Mouse (Mus musculus) kidney, adult 2 months (tissue): ENCODE data around the gene Ube2o. TPM values are rescaled to one million over a fixed set of nuclear protein-coding genes. Genes with fewer than 3 reads are reported as not detected.
"Not testable (repeated sequence)": the region's sequence is repeated elsewhere in the genome, so short reads cannot be mapped to it uniquely, and the experiment has no call there.

Source experiments
- DNase-seq: peaks from one replicate; pipeline ENCODE4 v3.0.0; 2021
- H3K27ac ChIP-seq: fragments of 200-500 bp; 2 replicates; pipeline ENCODE4 v1.5.1; 2012; ENCODE audit warnings: low read depth, low read length, control low read depth, inconsistent platforms; ENCODE audit not compliant: insufficient read depth
- H3K27me3 ChIP-seq: fragments of 200-500 bp; replicated peaks from 2 replicates; pipeline ENCODE4 v1.6.1; 2012; ENCODE audit warnings: mild to moderate bottlenecking, moderate library complexity, low read length, inconsistent platforms; ENCODE audit not compliant: control insufficient read depth, insufficient read depth
- H3K36me3 ChIP-seq: fragments of 200-500 bp; 2 replicates; pipeline ENCODE4 v1.6.1; 2012; ENCODE audit warnings: mild to moderate bottlenecking, moderate library complexity, low read length, inconsistent platforms; ENCODE audit not compliant: control insufficient read depth, insufficient read depth
- H3K4me1 ChIP-seq: fragments of 200-500 bp; 2 replicates; pipeline ENCODE4 v1.6.1; 2011; ENCODE audit warnings: low read length; ENCODE audit not compliant: control insufficient read depth, insufficient read depth
- H3K4me3 ChIP-seq: fragments of 200-500 bp; 2 replicates; pipeline ENCODE4 v1.5.1; 2011; ENCODE audit warnings: mild to moderate bottlenecking, low read depth, low read length, control low read depth; ENCODE audit not compliant: insufficient read depth
- CTCF ChIP-seq: fragments of 200-500 bp; conservative IDR thresholded peaks from 2 replicates; pipeline ENCODE4 v1.5.1; 2011; ENCODE audit warnings: low read depth, mild to moderate bottlenecking, control low read depth, low read length, moderate library complexity, mixed read lengths; ENCODE audit not compliant: insufficient read depth, insufficient read length
- POLR2A ChIP-seq: fragments of 200-500 bp; IDR thresholded peaks from one replicate; pipeline ENCODE4 v1.6.1; 2011; ENCODE audit warnings: low read depth, low read length, control low read depth
- WGBS: fragments of 180-500 bp; shearing (Covaris S2); methylation state at CpG from one replicate; pipeline ENCODE4 v1.1.7; 2018; 5-methylcytosine and 5-hydroxymethylcytosine counted together
- polyA plus RNA-seq: library from polyadenylated mRNA; depleted of rRNA; stranded (reverse); fragments of >200 nt; gene quantifications from 2 replicates; pipeline ENCODE4 v1.2.3, GENCODE M21; 2012

The Ube2o gene
- polyA plus RNA-seq, 1 experiment, result 10.3 TPM

DNA sequence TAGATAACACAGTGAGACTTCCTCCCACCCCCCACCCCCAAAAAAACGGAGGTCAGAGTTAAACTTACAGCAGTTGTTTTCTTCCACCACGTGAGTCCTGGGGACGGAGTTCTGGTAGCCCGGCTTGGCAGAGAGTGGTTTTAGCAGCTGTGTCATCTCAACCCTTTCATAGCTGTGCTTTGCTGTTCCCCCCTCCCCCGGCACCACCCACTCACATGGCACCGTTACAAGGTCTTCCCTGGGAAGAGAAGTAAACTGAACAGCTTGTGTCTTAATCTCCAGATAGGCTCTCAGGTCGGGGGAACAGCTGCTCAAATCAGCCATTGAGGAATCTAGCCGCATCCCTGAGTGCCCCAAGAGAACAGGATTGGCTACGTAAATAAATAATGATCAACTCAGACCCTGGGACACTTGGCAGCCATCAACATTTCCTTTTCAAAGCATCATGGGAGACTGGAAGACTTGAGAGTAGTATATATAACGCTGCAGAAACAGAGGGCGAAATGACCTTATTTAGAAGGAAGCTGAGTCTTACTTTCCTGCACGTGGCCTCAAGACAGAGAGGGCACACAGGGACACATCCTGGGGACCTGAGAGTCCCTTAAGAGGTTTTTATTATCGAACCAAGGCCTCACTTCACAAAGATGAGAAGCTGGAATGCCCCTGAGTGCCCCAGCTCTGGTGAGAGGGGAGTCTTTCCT, 86.6 kb downstream of the Ube2o start:
- WGBS, result 48% methylated on average over 13 of the region's 13 CpGs
- Histone ChIP-seq H3K36me3 (no peaks in the 10 kb centered on the region), H3K27ac (peak overlapping the region; percentile 13), H3K4me3 (no peak overlapping the region), H3K4me1 (peaks cover 4% of the 10 kb centered on the region; the same call in 1 of the 2 replicates), H3K27me3 (no peaks in the 10 kb centered on the region)
- peak; percentile 73 for DNase-seq
- TF ChIP-seq CTCF (no peak), POLR2A (no peak)

- DNase-seq, result peak; percentile 72
- WGBS, result 28% methylated on average over 4 of the region's 4 CpGs
- no peak within 1 kb of the TSS for H3K4me3 ChIP-seq
- peaks cover 4% of the 10 kb centered on the region; the same call in 1 of the 2 replicates for H3K4me1 ChIP-seq
- H3K36me3 ChIP-seq, result no peaks in the 10 kb centered on the region
- H3K27ac ChIP-seq, result peak within 1 kb of the TSS; percentile 13
- H3K27me3 ChIP-seq, result no peaks in the 10 kb centered on the region
- TF ChIP-seq POLR2A (no peak), CTCF (peak; percentile 85)
Measured at GRCm38 (mm10) chr11:116493795-116494252, 87.4 kb downstream of the Ube2o start, which contains the start of gene Prpsap1. Prpsap1 (minus strand) TSS chr11:116494202.

DNA sequence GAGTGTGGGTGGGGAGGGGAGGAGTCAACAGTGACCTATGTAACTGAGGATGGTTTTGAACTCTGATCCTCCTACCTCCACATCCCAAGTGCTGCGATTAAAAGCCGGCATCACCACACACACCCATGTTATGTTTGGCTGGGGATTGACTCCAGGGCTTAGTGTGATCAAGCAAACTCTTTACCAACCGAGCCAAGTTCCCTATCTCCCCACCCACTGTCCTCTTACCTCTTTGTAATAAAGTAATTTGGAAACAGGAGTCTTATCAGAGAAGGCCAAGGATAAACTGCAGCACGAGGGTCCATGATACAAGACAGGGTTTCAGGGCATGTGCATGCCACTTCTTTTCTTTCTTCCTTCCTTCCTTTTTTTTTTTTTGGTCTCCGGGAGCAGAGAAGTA, 88.1 kb downstream of the Ube2o start:
- H3K4me3 ChIP-seq, result no peak overlapping the region
- 63% methylated on average over 5 of the region's 5 CpGs for WGBS
- no peak overlapping the region for H3K27ac ChIP-seq
- DNase-seq, result no peak
- H3K36me3 ChIP-seq, result no peaks in the 10 kb centered on the region
- no peak for TF ChIP-seq POLR2A
- no peak for TF ChIP-seq CTCF
- no peaks in the 10 kb centered on the region for H3K27me3 ChIP-seq
- peaks cover 4% of the 10 kb centered on the region; the same call in 1 of the 2 replicates for H3K4me1 ChIP-seq

DNA sequence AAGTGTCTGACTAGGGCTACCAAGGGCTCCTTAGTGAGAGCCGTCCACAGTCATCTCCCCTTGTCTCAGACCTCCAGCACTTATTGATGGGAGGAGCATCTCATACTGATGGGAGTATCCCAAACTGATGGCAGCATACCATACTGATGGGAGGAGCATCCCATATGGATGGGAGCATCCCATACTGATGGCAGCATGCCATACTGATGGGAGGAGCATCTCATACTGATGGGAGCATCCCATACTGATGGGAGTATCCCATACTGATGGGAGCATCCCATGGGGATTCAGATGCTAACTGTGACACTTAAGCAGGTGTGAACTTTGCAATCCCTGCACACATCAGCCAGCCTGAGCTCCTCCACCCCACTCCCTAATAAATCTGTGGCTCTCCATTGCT, 88.7 kb downstream of the Ube2o start:
- not testable (repeated sequence) for H3K4me3 ChIP-seq, H3K27me3 ChIP-seq, H3K4me1 ChIP-seq, H3K36me3 ChIP-seq, DNase-seq, H3K27ac ChIP-seq
- 93% methylated on average over 1 of the region's 1 CpGs for WGBS

DNA sequence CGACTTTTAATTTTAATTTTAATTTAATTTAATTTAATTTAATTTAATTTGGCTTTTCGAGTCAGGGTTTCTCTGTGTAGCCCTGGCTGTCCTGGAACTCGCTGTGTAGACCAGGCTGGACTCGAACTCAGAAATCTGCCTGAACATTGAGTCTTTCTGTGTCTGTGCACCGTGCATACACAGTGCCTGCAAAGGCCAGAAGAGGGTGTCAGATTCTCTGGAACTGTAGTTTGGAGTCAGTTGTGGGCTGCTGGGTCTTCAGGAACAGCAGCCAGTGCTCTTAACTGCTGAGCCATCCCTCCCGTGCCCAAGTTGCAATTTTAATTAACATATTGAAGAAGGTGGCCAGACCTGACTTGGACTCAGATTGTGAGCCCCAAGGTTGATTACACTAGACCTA, 89.9 kb downstream of the Ube2o start:
- Histone ChIP-seq H3K27me3 (no peaks in the 10 kb centered on the region), H3K27ac (no peak overlapping the region), H3K4me3 (no peak overlapping the region), H3K36me3 (peaks cover 2% of the 10 kb centered on the region; the same call in 1 of the 2 replicates), H3K4me1 (peaks cover 4% of the 10 kb centered on the region; the same call in 1 of the 2 replicates)
- 64% methylated on average over 6 of the region's 6 CpGs for WGBS
- TF ChIP-seq POLR2A (no peak), CTCF (no peak)
- DNase-seq, result no peak

GRCm38 (mm10) chr11:116490232-116491107, 90.8 kb downstream of the Ube2o start:
- Histone ChIP-seq H3K36me3 (peaks cover 2% of the 10 kb centered on the region; the same call in 1 of the 2 replicates), H3K27me3 (no peaks in the 10 kb centered on the region), H3K4me1 (peaks cover 4% of the 10 kb centered on the region; the same call in 1 of the 2 replicates), H3K4me3 (peak overlapping the region; percentile 95), H3K27ac (peak overlapping the region; percentile 96)
- TF ChIP-seq POLR2A (peak; percentile 67), CTCF (no peak)
- peak; percentile 92 for DNase-seq
- WGBS, result under 1% methylated on average over 62 of the region's 62 CpGs

GRCm38 (mm10) chr11:116489771-116490231, 91.4 kb downstream of the Ube2o start:
- peak overlapping the region; percentile 60 for H3K27ac ChIP-seq
- under 1% methylated on average over 39 of the region's 39 CpGs for WGBS
- no peaks in the 10 kb centered on the region for H3K27me3 ChIP-seq
- no peak for DNase-seq
- H3K4me1 ChIP-seq, result peaks cover 4% of the 10 kb centered on the region; the same call in 1 of the 2 replicates
- peaks cover 2% of the 10 kb centered on the region; the same call in 1 of the 2 replicates for H3K36me3 ChIP-seq
- peak overlapping the region; percentile 95 for H3K4me3 ChIP-seq
- no peak for TF ChIP-seq CTCF
- TF ChIP-seq POLR2A, result no peak
